Mouse (Mus musculus) CH12.LX (cell line): ENCODE data around the gene Lypd3. TPM values are rescaled to one million over a fixed set of nuclear protein-coding genes. Genes with fewer than 3 reads are reported as not detected.
A peak's percentile ranks its signal among the peaks of the same experiment; 100 is the strongest.

Experiments used
- DNase-seq: peaks from one replicate; pipeline ENCODE4 v3.0.0-alpha.2; 2013; ENCODE audit errors: extremely low read depth
- H3K27ac ChIP-seq: 2 replicates; pipeline ENCODE4 v1.5.1; 2012; ENCODE audit warnings: low read depth, mild to moderate bottlenecking, control low read depth, moderate library complexity; ENCODE audit not compliant: insufficient read depth
- H3K27me3 ChIP-seq: replicated peaks from 2 replicates; pipeline ENCODE3; 2012; ENCODE audit warnings: inconsistent platforms
- H3K36me3 ChIP-seq, 2 experiments: replicated peaks in 1 of 2; 2 replicates each; pipeline versions ENCODE3 to v1.6.1; 2012; ENCODE audit warnings: inconsistent platforms in 1 of 2, low read length in 1 of 2, mild to moderate bottlenecking in 1 of 2, mixed read lengths in 1 of 2, moderate library complexity in 1 of 2; ENCODE audit not compliant: control insufficient read depth in 1 of 2, insufficient read depth in 1 of 2
- H3K4me1 ChIP-seq, 2 experiments: 2 replicates each; pipeline ENCODE4 v1.6.1; 2012; ENCODE audit warnings: inconsistent platforms in 1 of 2, moderate library complexity in 1 of 2; ENCODE audit not compliant: insufficient read depth in 2 of 2, control insufficient read depth in 1 of 2
- H3K4me2 ChIP-seq: 2 replicates; pipeline ENCODE4 v1.6.1; 2012; ENCODE audit warnings: low read depth, mild to moderate bottlenecking, control low read depth; ENCODE audit not compliant: poor library complexity, insufficient read depth, severe bottlenecking
- H3K4me3 ChIP-seq, 3 experiments: fragments of 150-350 bp in 1 of 3; sonication (generic) in 1 of 3; replicated peaks in 1 of 3; 2 replicates each; pipeline versions ENCODE3 to v1.5.1; 2011 to 2012; ENCODE audit warnings: low read depth in 2 of 3, low read length in 2 of 3, mild to moderate bottlenecking in 2 of 3, moderate library complexity in 2 of 3, control low read depth in 1 of 3, improper control_type of control experiment in 1 of 3, inconsistent platforms in 1 of 3, mixed read lengths in 1 of 3; ENCODE audit not compliant: poor library complexity in 1 of 3
- H3K79me2 ChIP-seq: replicated peaks from 2 replicates; pipeline ENCODE4 v1.6.1; 2012; ENCODE audit warnings: mild to moderate bottlenecking, moderate library complexity; ENCODE audit not compliant: control insufficient read depth, poor library complexity, insufficient read depth, severe bottlenecking; ENCODE audit errors: extremely low read depth
- H3K9ac ChIP-seq: 2 replicates; pipeline ENCODE4 v1.6.1; 2012; ENCODE audit warnings: low read depth, mild to moderate bottlenecking, control low read depth, moderate library complexity; ENCODE audit not compliant: insufficient read depth
- H3K9me3 ChIP-seq: replicated peaks from 2 replicates; pipeline ENCODE3; 2012; ENCODE audit warnings: low read length, inconsistent platforms, mixed read lengths
- BHLHE40 ChIP-seq: IDR thresholded peaks from 2 replicates; pipeline ENCODE4 v1.6.1; 2011; ENCODE audit warnings: mild to moderate bottlenecking, low read depth, low read length, improper control_type of control experiment
- CHD1 ChIP-seq: IDR thresholded peaks from 2 replicates; pipeline ENCODE4 v1.6.1; 2012; ENCODE audit warnings: low read depth, low read length, improper control_type of control experiment, inconsistent platforms
- CHD2 ChIP-seq: IDR thresholded peaks from 2 replicates; pipeline ENCODE4 v1.6.1; 2011; ENCODE audit warnings: low read length, improper control_type of control experiment
- CTCF ChIP-seq, 2 experiments: IDR thresholded peaks in 1 of 2; conservative IDR thresholded peaks in 1 of 2; 2 replicates each; pipeline ENCODE4 v1.5.1; 2011 to 2012; ENCODE audit warnings: low read depth in 2 of 2, low read length in 2 of 2, improper control_type of control experiment in 1 of 2, inconsistent platforms in 1 of 2, mild to moderate bottlenecking in 1 of 2, moderate library complexity in 1 of 2
- ELF1 ChIP-seq: IDR thresholded peaks from 2 replicates; pipeline ENCODE4 v1.6.1; 2014; ENCODE audit warnings: low read depth, mild to moderate bottlenecking, inconsistent platforms, low read length, improper control_type of control experiment
- EP300 ChIP-seq: IDR thresholded peaks from 2 replicates; pipeline ENCODE4 v1.6.1; 2011; ENCODE audit warnings: low read length, improper control_type of control experiment
- ETS1 ChIP-seq: conservative IDR thresholded peaks from 2 replicates; pipeline ENCODE4 v1.6.1; 2012; ENCODE audit warnings: low read depth, mild to moderate bottlenecking, inconsistent platforms, low read length, improper control_type of control experiment, moderate library complexity
- HCFC1 ChIP-seq: IDR thresholded peaks from 2 replicates; pipeline ENCODE4 v1.6.1; 2012; ENCODE audit warnings: low read depth, mild to moderate bottlenecking, inconsistent platforms, low read length, improper control_type of control experiment
- IRF4 ChIP-seq: IDR thresholded peaks from 2 replicates; pipeline ENCODE4 v1.6.1; 2014; ENCODE audit warnings: low read depth, mild to moderate bottlenecking, inconsistent platforms, low read length, improper control_type of control experiment
- KAT2A ChIP-seq: IDR thresholded peaks from 2 replicates; pipeline ENCODE4 v1.6.1; 2012; ENCODE audit warnings: low read length, improper control_type of control experiment, inconsistent platforms; ENCODE audit not compliant: insufficient replicate concordance
- MAZ ChIP-seq: IDR thresholded peaks from 2 replicates; pipeline ENCODE4 v1.6.1; 2012; ENCODE audit warnings: low read depth, mild to moderate bottlenecking, inconsistent platforms, low read length, improper control_type of control experiment, moderate library complexity
- MXI1 ChIP-seq: IDR thresholded peaks from 2 replicates; pipeline ENCODE4 v1.6.1; 2011; ENCODE audit warnings: mild to moderate bottlenecking, low read depth, low read length, improper control_type of control experiment
- MYC ChIP-seq: IDR thresholded peaks from 2 replicates; pipeline ENCODE4 v1.6.1; 2011; ENCODE audit warnings: low read depth, mild to moderate bottlenecking, improper control_type of control experiment, low read length
- NELFE ChIP-seq: IDR thresholded peaks from 2 replicates; pipeline ENCODE4 v1.6.1; 2011; ENCODE audit warnings: low read depth, low read length, improper control_type of control experiment
- NRF1 ChIP-seq: IDR thresholded peaks from 2 replicates; pipeline ENCODE4 v1.6.1; 2014; ENCODE audit warnings: low read depth, mild to moderate bottlenecking, inconsistent platforms, low read length, improper control_type of control experiment, moderate library complexity
- PAX5 ChIP-seq: IDR thresholded peaks from 2 replicates; pipeline ENCODE4 v1.6.1; 2012; ENCODE audit warnings: low read length, inconsistent platforms, mixed read lengths
- POLR2A ChIP-seq: IDR thresholded peaks from 2 replicates; pipeline ENCODE4 v1.6.1; 2011; ENCODE audit warnings: low read depth, mild to moderate bottlenecking, improper control_type of control experiment, low read length
- POLR2AphosphoS2 ChIP-seq: IDR thresholded peaks from 2 replicates; pipeline ENCODE4 v1.6.1; 2011; ENCODE audit warnings: low read depth, low read length, improper control_type of control experiment
- RAD21 ChIP-seq: IDR thresholded peaks from 2 replicates; pipeline ENCODE4 v1.6.1; 2011; ENCODE audit warnings: low read depth, mild to moderate bottlenecking, low read length, improper control_type of control experiment, moderate library complexity
- RCOR1 ChIP-seq: conservative IDR thresholded peaks from 2 replicates; pipeline ENCODE4 v1.6.1; 2012; ENCODE audit warnings: low read depth, mild to moderate bottlenecking, inconsistent platforms, low read length, improper control_type of control experiment
- SMC3 ChIP-seq: IDR thresholded peaks from 2 replicates; pipeline ENCODE4 v1.6.1; 2011; ENCODE audit warnings: low read depth, low read length, improper control_type of control experiment
- TBP ChIP-seq: conservative IDR thresholded peaks from 2 replicates; pipeline ENCODE4 v1.6.1; 2011; ENCODE audit warnings: low read depth, low read length, improper control_type of control experiment
- TCF12 ChIP-seq: IDR thresholded peaks from 2 replicates; pipeline ENCODE4 v1.6.1; 2014; ENCODE audit warnings: low read depth, mild to moderate bottlenecking, inconsistent platforms, low read length, improper control_type of control experiment
- UBTF ChIP-seq: IDR thresholded peaks from 2 replicates; pipeline ENCODE4 v1.6.1; 2012; ENCODE audit warnings: low read depth, mild to moderate bottlenecking, inconsistent platforms, low read length, improper control_type of control experiment, moderate library complexity
- ZKSCAN1 ChIP-seq: IDR thresholded peaks from 2 replicates; pipeline ENCODE4 v1.6.1; 2012; ENCODE audit warnings: low read depth, inconsistent platforms, low read length, improper control_type of control experiment, borderline replicate concordance
- ZMIZ1 ChIP-seq: IDR thresholded peaks from 2 replicates; pipeline ENCODE4 v1.6.1; 2012; ENCODE audit warnings: low read depth, mild to moderate bottlenecking, inconsistent platforms, low read length, improper control_type of control experiment
- dilution Hi-C: fragments of 300-500 bp; cut with MboI; formaldehyde crosslinking; loops from 2 replicates; pipeline ENCODE4 v1.14.3; 2020; ENCODE audit warnings: low sequenced_read_pairs; ENCODE audit not compliant: extremely low pct_unique_long_range_greater_than_20kb, extremely low pct_ligation_motif_present
- in situ Hi-C: fragments of 300-500 bp; cut with MboI; formaldehyde crosslinking; loops from 3 replicates; pipeline ENCODE4 v1.14.3; 2019; ENCODE audit warnings: low sequenced_read_pairs, low pct_ligation_motif_present, low pct_unique_long_range_greater_than_20kb, mixed read lengths
- polyA plus RNA-seq: library from polyadenylated mRNA; unstranded; fragments of >175 nt; gene quantifications from 2 replicates; pipeline ENCODE4 v1.2.1, GENCODE M21; 2012; ENCODE audit warnings: low read depth; ENCODE audit not compliant: insufficient read length
- total RNA-seq, 2 experiments: library from RNA; depleted of rRNA; stranded (reverse); fragments of 300-350 nt in 1 of 2; fragments of >200 nt in 1 of 2; gene quantifications; 2 replicates each; pipeline ENCODE4 v1.2.3; 2012 to 2014

The Lypd3 gene
- total and polyA plus RNA-seq, 3 experiments = not detected

DNA sequence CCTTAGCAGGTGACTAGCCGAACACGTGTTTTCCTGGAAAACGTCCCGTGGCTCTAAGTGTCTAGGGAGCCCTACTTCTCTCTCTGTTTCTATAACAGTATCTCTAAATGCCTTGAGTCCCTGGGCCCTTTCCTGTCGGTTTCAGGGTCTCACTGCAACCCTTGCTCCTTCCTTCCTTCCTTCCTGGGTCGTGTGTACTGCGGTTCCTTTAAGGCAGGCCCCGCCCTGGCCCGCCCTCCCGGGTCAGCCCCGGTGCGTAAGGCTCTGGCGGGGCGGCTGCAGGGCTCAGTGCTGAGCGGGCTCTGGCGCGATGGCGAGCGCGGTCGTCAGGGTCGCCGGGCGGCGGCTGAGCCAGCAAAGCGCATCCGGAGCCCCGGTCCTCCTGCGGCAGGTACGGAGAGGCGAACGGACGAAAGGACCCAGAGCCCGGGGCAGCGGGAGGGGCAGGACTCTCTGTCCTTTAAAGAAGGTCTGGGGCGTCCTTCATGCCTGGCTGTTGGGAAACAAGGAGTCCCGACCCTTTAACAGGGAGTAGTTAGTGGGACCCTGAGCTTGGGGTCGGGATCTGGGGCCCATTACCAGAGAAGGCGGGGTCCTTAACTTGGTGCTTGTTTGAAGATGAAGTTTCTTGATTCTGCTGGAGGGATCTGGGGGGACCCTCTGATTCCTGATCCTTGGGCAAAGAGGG is 42.6 kb upstream of the Lypd3 start:
- Histone ChIP-seq H3K9ac (peak overlapping the region; percentile 44), H3K4me3 (peak overlapping the region; percentile 58 to 69 (median 66)), H3K27me3 (no peaks in the 10 kb centered on the region), H3K79me2 (no peaks in the 10 kb centered on the region), H3K27ac (no peak overlapping the region), H3K4me2 (peak overlapping the region; percentile 31)
- dilution Hi-C loops = no loop called here
- TF ChIP-seq POLR2AphosphoS2 (peak; percentile 32; the same call in 1 of the 2 replicates), TBP (no peak), SMC3 (peak; percentile 6; the same call in 1 of the 2 replicates), BHLHE40 (no peak), ELF1 (peak; percentile 77), TCF12 (peak; percentile 56; the same call in 1 of the 2 replicates), RCOR1 (no peak), NELFE (peak; percentile 60), ZMIZ1 (peak; percentile 61; the same call in 1 of the 2 replicates), EP300 (no peak), UBTF (no peak), MXI1 (peak; percentile 8; the same call in 1 of the 2 replicates), PAX5 (no peak), ETS1 (no peak), POLR2A (peak; percentile 88), CTCF (conservative IDR thresholded peaks at IDR 0.05 in 1 of 2, IDR thresholded peaks at IDR 0.05 in 1 of 2; ENCODE audit: low read depth in 2 of 2, low read length in 2 of 2) (no peak), NRF1 (0 out of 2 replicates have a peak, but pooled peaks have one; percentile 7), HCFC1 (peak; percentile 31; the same call in 1 of the 2 replicates), CHD1 (no peak), MAZ (no peak)
- TF ChIP-seq, all 38 proteins: peak for 10
- Histone ChIP-seq H3K4me1 (peaks cover 6 to 37% of the 10 kb centered on the region in 2 experiments), H3K36me3 (peaks cover 0 to 22% of the 10 kb centered on the region in 2 experiments), H3K9me3 (no peaks in the 10 kb centered on the region)
- DNase-seq = peak; percentile 62
- in situ Hi-C loops = loop anchor here (10.0 kb wide), 1 partner anchor 59 kb away; the partner anchor contains the start of gene Irgq

DNA sequence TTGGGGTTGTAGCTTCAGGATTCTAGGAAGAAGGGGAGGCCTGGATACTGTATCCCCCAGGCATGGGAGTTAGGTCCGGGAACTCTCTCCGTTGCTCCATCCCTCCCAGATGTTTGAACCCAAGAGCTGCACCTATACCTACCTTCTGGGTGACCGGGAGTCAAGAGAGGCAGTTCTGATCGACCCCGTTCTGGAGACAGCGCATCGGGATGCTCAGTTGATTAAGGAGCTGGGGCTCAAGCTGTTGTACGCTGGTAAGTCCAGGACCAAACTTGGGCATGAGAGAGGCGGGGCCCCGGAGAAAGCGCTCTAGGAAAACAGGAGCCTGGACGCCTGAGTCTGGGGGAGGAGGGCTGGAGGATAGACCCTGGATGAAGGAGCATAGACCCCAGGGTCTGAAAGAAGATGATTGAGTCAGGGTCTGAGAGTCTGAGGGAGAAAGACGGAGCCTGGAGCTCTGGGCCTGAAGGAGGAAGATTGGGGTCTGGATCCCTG is 42.0 kb upstream of the Lypd3 start:
- TF ChIP-seq MYC (no peak), HCFC1 (no peak), UBTF (no peak), NRF1 (no peak), RAD21 (no peak), TBP (no peak), CHD2 (no peak), KAT2A (no peak), IRF4 (no peak), BHLHE40 (no peak), MXI1 (no peak), ZKSCAN1 (no peak)
- Histone ChIP-seq H3K36me3 (peaks cover 0 to 25% of the 10 kb centered on the region in 2 experiments), H3K4me2 (peak overlapping the region; percentile 31), H3K9me3 (no peaks in the 10 kb centered on the region), H3K4me3 (peak overlapping the region; percentile 58 to 69 (median 66)), H3K4me1 (peaks cover 6 to 37% of the 10 kb centered on the region in 2 experiments), H3K9ac (peak overlapping the region; percentile 44), H3K27ac (no peak overlapping the region), H3K27me3 (no peaks in the 10 kb centered on the region), H3K79me2 (no peaks in the 10 kb centered on the region)
- dilution Hi-C loops = no loop called here
- in situ Hi-C loops = loop anchor here (10.0 kb wide), 1 partner anchor 60 kb away; the partner anchor contains the start of gene Irgq
- DNase-seq = no peak
